Comparison of ENCODE assay signal across 8 mouse cellular contexts in genomic region chr9:65631354-65632021, GRCm38 (mm10). TPM values are rescaled to one million over a fixed set of nuclear protein-coding genes. Genes with fewer than 3 reads are reported as not detected.
A peak's percentile ranks its signal among the peaks of the same experiment; 100 is the strongest.
DNase-seq lines count a peak whose midpoint lies in the region; ATAC-seq and TF ChIP-seq lines count a peak whose summit lies in the region.

No protein-coding gene starts in this region.

- no peak for DNase-seq in lung, adult 18-20 months
- no peak for DNase-seq in forebrain, embryonic 11.5 days (ENCODE audit: low spot score)
- DNase-seq in gastrocnemius, postnatal 4 days (ENCODE audit: low spot score in 2 of 2) = no peak
- no peak for DNase-seq in ovary, postnatal 10 days (ENCODE audit: low spot score)

- peak overlapping the region; percentile 99 for H3K4me2 ChIP-seq in lung, embryonic 16.5 days (ENCODE audit: low read depth, low read length)
- H3K4me2 ChIP-seq in forebrain, embryonic 11.5 days (ENCODE audit: low read depth, low read length, severe bottlenecking) = peak overlapping the region; percentile 100
- H3K4me2 ChIP-seq in limb, embryonic 12.5 days = peak overlapping the region; percentile 98

- peak overlapping the region; percentile 76 for H3K4me3 ChIP-seq in lung, embryonic 16.5 days (ENCODE audit: low read length)
- H3K4me3 ChIP-seq in forebrain, embryonic 11.5 days (ENCODE audit: low read depth, low read length) = peak overlapping the region; percentile 60
- peak overlapping the region; percentile 81 for H3K4me3 ChIP-seq in limb, embryonic 12.5 days (replicated peaks)
- peak overlapping the region; percentile 59; the same call in 1 of the 2 replicates for H3K4me3 ChIP-seq in olfactory bulb, adult 2 months (ENCODE audit: insufficient read depth, low read depth, low read length)

- no peak for TF ChIP-seq POLR2A in olfactory bulb, adult 2 months (IDR thresholded peaks at IDR 0.05; ENCODE audit: insufficient read depth, low read depth, low read length)

- H3K27ac ChIP-seq in lung, embryonic 16.5 days (ENCODE audit: low read length) = no peak overlapping the region
- H3K27ac ChIP-seq in forebrain, embryonic 11.5 days (ENCODE audit: low read depth, low read length) = no peak overlapping the region
- H3K27ac ChIP-seq in limb, embryonic 12.5 days = 0 out of 2 replicates have a peak overlapping the region, but pooled peaks have one; percentile 45
- no peak overlapping the region for H3K27ac ChIP-seq in olfactory bulb, adult 2 months (ENCODE audit: insufficient read depth, low read depth, low read length)

- no peak for TF ChIP-seq CTCF in olfactory bulb, adult 2 months (IDR thresholded peaks at IDR 0.05; ENCODE audit: insufficient read depth, low read depth, low read length)

- no peak for ATAC-seq in lung, embryonic 16.5 days (ENCODE audit: low read depth)
- ATAC-seq in forebrain, embryonic 11.5 days (replicated peaks; ENCODE audit: low FRiP score) = no peak
- no peak for ATAC-seq in limb, embryonic 12.5 days (ENCODE audit: insufficient number of reproducible peaks, insufficient read depth, low FRiP score, low TSS enrichment, low read depth)
- ATAC-seq in inflammation-experienced regulatory T-cells, adult 6 months = no peak

- WGBS in lung, embryonic 16.5 days = 27% methylated on average over 16 of the region's 16 CpGs
- 8% methylated on average over 16 of the region's 16 CpGs for WGBS in forebrain, embryonic 11.5 days
- 9% methylated on average over 16 of the region's 16 CpGs for WGBS in limb, embryonic 12.5 days
- 74% methylated on average over 16 of the region's 16 CpGs for WGBS in olfactory bulb, adult 2 months

- H3K36me3 ChIP-seq in lung, embryonic 16.5 days (ENCODE audit: control insufficient read depth, insufficient read depth, low read length) = no peaks in the 10 kb centered on the region
- H3K36me3 ChIP-seq in forebrain, embryonic 11.5 days (ENCODE audit: control insufficient read depth, insufficient read depth, low read length) = no peaks in the 10 kb centered on the region
- H3K36me3 ChIP-seq in limb, embryonic 12.5 days = no peaks in the 10 kb centered on the region

- H3K4me1 ChIP-seq in lung, embryonic 16.5 days (replicated peaks; ENCODE audit: control insufficient read depth, insufficient read depth, low read length) = peaks cover 18% of the 10 kb centered on the region
- peaks cover 15% of the 10 kb centered on the region for H3K4me1 ChIP-seq in forebrain, embryonic 11.5 days (replicated peaks; ENCODE audit: control insufficient read depth, insufficient read depth, low read length)
- peaks cover 25% of the 10 kb centered on the region for H3K4me1 ChIP-seq in limb, embryonic 12.5 days (replicated peaks)
- peaks cover 16% of the 10 kb centered on the region for H3K4me1 ChIP-seq in olfactory bulb, adult 2 months (ENCODE audit: control insufficient read depth, insufficient read depth, low read length)

- H3K9me3 ChIP-seq in lung, embryonic 16.5 days (ENCODE audit: control insufficient read depth, low read length) = no peaks in the 10 kb centered on the region
- no peaks in the 10 kb centered on the region for H3K9me3 ChIP-seq in forebrain, embryonic 11.5 days (ENCODE audit: control insufficient read depth, low read length)
- H3K9me3 ChIP-seq in limb, embryonic 12.5 days = no peaks in the 10 kb centered on the region

- H3K27me3 ChIP-seq in lung, embryonic 16.5 days (ENCODE audit: control insufficient read depth, insufficient read depth, low read depth, low read length) = peaks cover 28% of the 10 kb centered on the region
- H3K27me3 ChIP-seq in forebrain, embryonic 11.5 days (ENCODE audit: control insufficient read depth, insufficient read depth, low read length) = peaks cover 31% of the 10 kb centered on the region
- peaks cover 36% of the 10 kb centered on the region for H3K27me3 ChIP-seq in limb, embryonic 12.5 days

- peak overlapping the region; percentile 73 for H3K9ac ChIP-seq in lung, embryonic 16.5 days (ENCODE audit: low read length)
- H3K9ac ChIP-seq in forebrain, embryonic 11.5 days (ENCODE audit: low read length) = peak overlapping the region; percentile 68
- H3K9ac ChIP-seq in limb, embryonic 12.5 days (replicated peaks) = peak overlapping the region; percentile 81

RNA-seq across cellular contexts. Expression of gene Rbpms2, which starts 2.0 kb away (rescaled TPM):
- polyA plus RNA-seq in lung, embryonic 16.5 days (2015; fragmentation: Nextera tagmentation; extraction: Ambion mirVana) = 10.8 and 14.1 TPM in 2 replicates
- polyA plus RNA-seq in forebrain, embryonic 11.5 days (2014; fragmentation: Nextera tagmentation; extraction: Ambion mirVana) = 20.3 and 23.6 TPM in 2 replicates
- 16.4 and 18.3 TPM in 2 replicates for polyA plus RNA-seq in limb, embryonic 12.5 days (2016; fragmentation: Nextera tagmentation; extraction: Ambion mirVana)
- polyA plus RNA-seq in olfactory bulb, adult 2 months (2012; ENCODE audit: insufficient read depth, insufficient read length, low replicate concordance, missing spikeins) = not detected in 2 replicates
- 1 to 10 TPM in 1 of 3 experiments, not detected in 2; 1.0 TPM for polyA plus RNA-seq in inflammation-experienced regulatory T-cells, adult 6 months (2017; shearing (Covaris generic))
- total RNA-seq in gastrocnemius, postnatal 4 days (2021) = 1 to 10 TPM; 5.1 to 5.6 TPM

RNA-seq across cellular contexts. Expression of gene Oaz2, which starts 36.3 kb away (rescaled TPM):
- 455 and 472 TPM in 2 replicates for polyA plus RNA-seq in lung, embryonic 16.5 days (2015; fragmentation: Nextera tagmentation; extraction: Ambion mirVana)
- 208 and 218 TPM in 2 replicates for polyA plus RNA-seq in forebrain, embryonic 11.5 days (2014; fragmentation: Nextera tagmentation; extraction: Ambion mirVana)
- polyA plus RNA-seq in limb, embryonic 12.5 days (2016; fragmentation: Nextera tagmentation; extraction: Ambion mirVana) = 294 and 296 TPM in 2 replicates
- not detected in 2 replicates for polyA plus RNA-seq in olfactory bulb, adult 2 months (2012; ENCODE audit: insufficient read depth, insufficient read length, low replicate concordance, missing spikeins)
- 10 to 100 TPM; 26.3 to 30.5 (median 26.9) TPM for polyA plus RNA-seq in inflammation-experienced regulatory T-cells, adult 6 months (2017; shearing (Covaris generic))
- 100 to 1,000 TPM; 232 to 238 TPM for total RNA-seq in gastrocnemius, postnatal 4 days (2021)

RNA-seq across cellular contexts. Expression of gene Pif1, which starts 44.5 kb away (rescaled TPM):
- 16.1 and 17.0 TPM in 2 replicates for polyA plus RNA-seq in lung, embryonic 16.5 days (2015; fragmentation: Nextera tagmentation; extraction: Ambion mirVana)
- polyA plus RNA-seq in forebrain, embryonic 11.5 days (2014; fragmentation: Nextera tagmentation; extraction: Ambion mirVana) = 26.2 and 31.8 TPM in 2 replicates
- polyA plus RNA-seq in limb, embryonic 12.5 days (2016; fragmentation: Nextera tagmentation; extraction: Ambion mirVana) = 21.7 and 22.8 TPM in 2 replicates
- polyA plus RNA-seq in olfactory bulb, adult 2 months (2012; ENCODE audit: insufficient read depth, insufficient read length, low replicate concordance, missing spikeins) = not detected in 2 replicates
- polyA plus RNA-seq in inflammation-experienced regulatory T-cells, adult 6 months (2017; shearing (Covaris generic)) = 1 to 10 TPM in 2 of 3 experiments, under 1 TPM in 1; 0.32 to 7.4 (median 1.1) TPM
- total RNA-seq in gastrocnemius, postnatal 4 days (2021) = 1 to 10 TPM; 3.0 TPM

RNA-seq across cellular contexts. Expression of gene Plekho2, which starts 51.6 kb away (rescaled TPM):
- polyA plus RNA-seq in lung, embryonic 16.5 days (2015; fragmentation: Nextera tagmentation; extraction: Ambion mirVana) = 23.6 and 24.4 TPM in 2 replicates
- polyA plus RNA-seq in forebrain, embryonic 11.5 days (2014; fragmentation: Nextera tagmentation; extraction: Ambion mirVana) = 8.3 and 8.8 TPM in 2 replicates
- 12.2 and 15.0 TPM in 2 replicates for polyA plus RNA-seq in limb, embryonic 12.5 days (2016; fragmentation: Nextera tagmentation; extraction: Ambion mirVana)
- polyA plus RNA-seq in olfactory bulb, adult 2 months (2012; ENCODE audit: insufficient read depth, insufficient read length, low replicate concordance, missing spikeins) = not detected in 2 replicates
- polyA plus RNA-seq in inflammation-experienced regulatory T-cells, adult 6 months (2017; shearing (Covaris generic)) = 10 to 100 TPM; 44.8 to 84.9 (median 55.9) TPM
- 10 to 100 TPM; 23.6 to 26.0 TPM for total RNA-seq in gastrocnemius, postnatal 4 days (2021)
